Mouse (Mus musculus): ENCODE data around the gene Fam166b.

- TF ChIP-seq POLR2A (IDR thresholded peaks at IDR 0.05; ENCODE audit: low read depth, low read length) (no peak), CTCF (IDR thresholded peaks at IDR 0.05; ENCODE audit: extremely low read depth, insufficient read depth, insufficient read length, insufficient replicate concordance) (peak; percentile 66; the same call in 1 of the 2 replicates)
These were observed 8.6 kb downstream of the Fam166b start for GRCm38 (mm10) chr4:43420305-43420704.

Data from spleen, adult 2 months (tissue).